Mouse (Mus musculus): Measurements from ENCODE around the gene Olfr1357. TPM values are rescaled to one million over a fixed set of nuclear protein-coding genes. Genes with fewer than 3 reads are reported as not detected.
"Not testable (repeated sequence)": the region's sequence is repeated elsewhere in the genome, so short reads cannot be mapped to it uniquely, and the experiment has no call there.

The Olfr1357 gene
- polyA plus RNA-seq (2012; rRNA removed), result not detected in 2 replicates

- no peak for DNase-seq (ENCODE audit: low read depth)
- no peak for TF ChIP-seq CTCF (IDR thresholded peaks at IDR 0.05; ENCODE audit: borderline replicate concordance, extremely low read depth, insufficient read depth, insufficient read length)
- TF ChIP-seq POLR2A (IDR thresholded peaks at IDR 0.05; ENCODE audit: borderline replicate concordance, extremely low read depth, insufficient read depth, insufficient read length, poor library complexity, severe bottlenecking), result no peak
Measured at GRCm38 (mm10) chr10:78617974-78618373, at the start of gene Olfr1357. Gene Olfr1357 (minus strand): TSS chr10:78618074.

GRCm38 (mm10) chr10:78666696-78667095, 48.8 kb upstream of the Olfr1357 start:
- not testable (repeated sequence) for DNase-seq (ENCODE audit: low read depth)

- DNase-seq (ENCODE audit: low read depth), result no peak
- TF ChIP-seq CTCF (IDR thresholded peaks at IDR 0.05; ENCODE audit: borderline replicate concordance, extremely low read depth, insufficient read depth, insufficient read length) (no peak), POLR2A (IDR thresholded peaks at IDR 0.05; ENCODE audit: borderline replicate concordance, extremely low read depth, insufficient read depth, insufficient read length, poor library complexity, severe bottlenecking) (no peak)
Measured at GRCm38 (mm10) chr10:78664546-78664945, 46.7 kb upstream of the Olfr1357 start.

GRCm38 (mm10) chr10:78661198-78661597, 43.3 kb upstream of the Olfr1357 start:
- TF ChIP-seq CTCF (IDR thresholded peaks at IDR 0.05; ENCODE audit: borderline replicate concordance, extremely low read depth, insufficient read depth, insufficient read length) (no peak), POLR2A (IDR thresholded peaks at IDR 0.05; ENCODE audit: borderline replicate concordance, extremely low read depth, insufficient read depth, insufficient read length, poor library complexity, severe bottlenecking) (no peak)
- no peak for DNase-seq (ENCODE audit: low read depth)

DNA sequence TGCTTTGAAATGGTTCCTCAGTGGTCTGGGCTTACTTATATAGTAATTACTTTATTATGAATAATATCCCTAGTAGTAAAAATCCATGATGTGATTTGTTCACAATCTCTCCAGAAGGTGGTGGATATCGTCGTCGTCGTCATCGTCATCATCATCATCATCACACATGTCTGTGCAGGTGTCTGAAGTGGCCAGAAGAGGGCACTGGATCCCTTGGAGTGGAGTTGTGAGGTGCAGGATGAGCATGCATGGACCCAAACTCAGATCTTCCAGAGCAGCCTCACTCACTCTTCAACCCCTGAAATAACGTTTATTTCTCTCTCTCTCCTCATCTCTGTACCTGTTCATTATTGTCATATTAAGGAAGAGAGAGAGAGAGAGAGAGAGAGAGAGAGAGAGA, 14.4 kb upstream of the Olfr1357 start:
- peak; percentile 80 for DNase-seq (ENCODE audit: low read depth)
- peak; percentile 78 for TF ChIP-seq CTCF (IDR thresholded peaks at IDR 0.05; ENCODE audit: borderline replicate concordance, extremely low read depth, insufficient read depth, insufficient read length)
- no peak for TF ChIP-seq POLR2A (IDR thresholded peaks at IDR 0.05; ENCODE audit: borderline replicate concordance, extremely low read depth, insufficient read depth, insufficient read length, poor library complexity, severe bottlenecking)

DNA sequence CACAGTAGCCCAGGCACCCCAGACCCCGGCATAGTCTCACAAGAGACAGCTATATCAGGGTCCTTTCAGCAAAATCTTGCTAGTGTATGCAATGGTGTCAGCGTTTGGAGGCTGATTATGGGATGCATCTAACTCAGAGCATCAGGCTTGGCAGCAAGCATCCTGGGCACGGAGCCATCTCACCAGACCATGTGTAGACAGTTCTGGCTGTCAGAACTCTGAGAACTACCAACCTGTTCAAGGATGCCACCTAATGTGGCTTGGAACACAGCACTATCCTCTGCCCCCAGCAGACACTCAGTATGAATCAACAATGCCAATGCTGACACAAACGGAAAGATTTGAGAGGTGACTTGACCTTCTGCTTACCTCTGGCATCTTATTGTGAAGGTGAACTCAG, 12.3 kb upstream of the Olfr1357 start:
- peak; percentile 67 for DNase-seq (ENCODE audit: low read depth)
- TF ChIP-seq POLR2A (IDR thresholded peaks at IDR 0.05; ENCODE audit: borderline replicate concordance, extremely low read depth, insufficient read depth, insufficient read length, poor library complexity, severe bottlenecking) (no peak), CTCF (IDR thresholded peaks at IDR 0.05; ENCODE audit: borderline replicate concordance, extremely low read depth, insufficient read depth, insufficient read length) (no peak)

GRCm38 (mm10) chr10:78623143-78623542, 5.3 kb upstream of the Olfr1357 start:
- not testable (repeated sequence) for DNase-seq (ENCODE audit: low read depth)

DNA sequence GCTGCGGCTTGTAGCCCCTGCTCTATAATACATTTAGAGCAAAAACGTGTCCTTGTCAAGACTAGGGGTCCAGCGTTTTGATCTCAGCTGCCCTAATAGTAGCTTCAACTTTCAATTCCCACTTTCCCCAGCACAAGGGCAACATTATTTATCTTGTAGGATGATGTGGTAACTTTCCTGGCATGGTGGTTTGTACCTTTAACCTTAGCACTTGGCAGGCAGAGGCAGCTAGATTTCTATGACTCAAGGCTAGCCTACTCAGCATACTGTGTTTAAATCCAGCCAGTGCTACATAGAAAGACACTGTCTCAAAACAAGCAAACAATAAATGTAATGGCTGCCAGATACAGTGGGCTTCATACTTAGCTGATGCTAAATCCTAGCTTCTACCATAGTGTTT, 10.3 kb downstream of the Olfr1357 start:
- TF ChIP-seq CTCF (IDR thresholded peaks at IDR 0.05; ENCODE audit: borderline replicate concordance, extremely low read depth, insufficient read depth, insufficient read length) (no peak), POLR2A (IDR thresholded peaks at IDR 0.05; ENCODE audit: borderline replicate concordance, extremely low read depth, insufficient read depth, insufficient read length, poor library complexity, severe bottlenecking) (no peak)
- DNase-seq (ENCODE audit: low read depth), result no peak

DNA sequence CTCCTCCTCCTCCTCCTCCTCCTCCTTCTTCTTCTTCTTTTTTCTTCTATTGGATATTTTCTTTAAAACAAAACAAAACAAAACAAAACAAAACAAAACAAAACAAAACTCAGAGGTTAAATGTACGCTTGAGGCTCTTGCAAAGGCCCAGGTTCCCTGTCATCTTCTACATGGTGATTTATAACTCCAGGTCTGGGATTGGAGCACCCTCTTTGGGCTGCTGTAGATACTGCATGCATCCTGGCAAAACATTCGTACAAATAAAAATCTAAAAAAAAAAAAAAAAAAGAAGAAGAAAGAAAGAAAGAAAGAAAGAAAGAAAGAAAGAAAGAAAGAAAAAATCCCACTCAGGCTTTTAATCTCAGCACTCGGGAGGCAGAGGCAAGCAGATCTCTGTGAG, 12.8 kb downstream of the Olfr1357 start:
- peak; percentile 63 for DNase-seq (ENCODE audit: low read depth)
- TF ChIP-seq CTCF (IDR thresholded peaks at IDR 0.05; ENCODE audit: borderline replicate concordance, extremely low read depth, insufficient read depth, insufficient read length) (peak; percentile 47; the same call in 1 of the 2 replicates), POLR2A (IDR thresholded peaks at IDR 0.05; ENCODE audit: borderline replicate concordance, extremely low read depth, insufficient read depth, insufficient read length, poor library complexity, severe bottlenecking) (no peak)

GRCm38 (mm10) chr10:78599865-78600264, 18.0 kb downstream of the Olfr1357 start:
- no peak for TF ChIP-seq CTCF (IDR thresholded peaks at IDR 0.05; ENCODE audit: borderline replicate concordance, extremely low read depth, insufficient read depth, insufficient read length)
- no peak for TF ChIP-seq POLR2A (IDR thresholded peaks at IDR 0.05; ENCODE audit: borderline replicate concordance, extremely low read depth, insufficient read depth, insufficient read length, poor library complexity, severe bottlenecking)
- DNase-seq (ENCODE audit: low read depth), result no peak

- no peak for DNase-seq (ENCODE audit: low read depth)
- TF ChIP-seq POLR2A (IDR thresholded peaks at IDR 0.05; ENCODE audit: borderline replicate concordance, extremely low read depth, insufficient read depth, insufficient read length, poor library complexity, severe bottlenecking) (no peak), CTCF (IDR thresholded peaks at IDR 0.05; ENCODE audit: borderline replicate concordance, extremely low read depth, insufficient read depth, insufficient read length) (no peak)
Measured at GRCm38 (mm10) chr10:78594566-78594965, 23.3 kb downstream of the Olfr1357 start.

DNA sequence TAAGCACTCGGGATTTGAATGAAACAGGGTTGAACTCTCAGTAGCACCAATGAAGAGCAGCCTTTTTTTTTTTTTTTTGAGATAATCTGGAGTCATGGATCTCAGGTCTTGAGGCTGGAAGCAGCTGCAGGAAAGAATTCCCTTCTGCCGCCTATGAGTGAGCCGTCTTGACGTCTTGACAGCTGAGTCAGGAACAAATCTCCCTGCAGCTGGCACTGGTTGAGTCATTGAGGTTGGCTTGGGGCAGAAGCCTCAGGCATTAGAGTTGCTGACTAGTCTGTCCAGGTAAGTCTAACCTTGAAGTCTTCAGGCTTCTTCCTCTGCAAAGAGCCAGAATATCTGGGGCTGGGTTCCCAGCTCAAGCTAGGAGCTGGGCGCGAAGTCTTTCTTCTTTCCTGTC, 23.7 kb downstream of the Olfr1357 start:
- DNase-seq (ENCODE audit: low read depth), result no peak
- TF ChIP-seq POLR2A (IDR thresholded peaks at IDR 0.05; ENCODE audit: borderline replicate concordance, extremely low read depth, insufficient read depth, insufficient read length, poor library complexity, severe bottlenecking) (no peak), CTCF (IDR thresholded peaks at IDR 0.05; ENCODE audit: borderline replicate concordance, extremely low read depth, insufficient read depth, insufficient read length) (no peak)

DNA sequence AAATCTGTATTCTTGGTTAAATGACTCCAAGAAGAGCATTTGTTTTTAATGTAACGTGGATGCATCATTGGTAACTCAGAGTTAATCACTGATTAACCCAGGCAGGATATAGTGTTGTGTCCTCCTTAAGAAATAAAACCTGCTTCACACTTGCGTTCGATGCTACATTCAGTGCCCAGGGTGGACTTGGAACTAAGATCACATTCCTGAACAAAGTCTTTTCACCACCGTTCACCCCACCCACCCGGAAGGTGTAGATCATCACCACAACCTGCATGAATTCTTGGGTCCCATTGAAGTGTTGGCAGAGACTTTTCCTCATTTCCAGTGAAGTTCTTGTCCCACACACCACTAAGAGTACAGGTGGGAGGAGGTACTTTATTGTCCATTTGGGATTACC, 24.1 kb downstream of the Olfr1357 start:
- no peak for DNase-seq (ENCODE audit: low read depth)
- TF ChIP-seq POLR2A (IDR thresholded peaks at IDR 0.05; ENCODE audit: borderline replicate concordance, extremely low read depth, insufficient read depth, insufficient read length, poor library complexity, severe bottlenecking) (no peak), CTCF (IDR thresholded peaks at IDR 0.05; ENCODE audit: borderline replicate concordance, extremely low read depth, insufficient read depth, insufficient read length) (no peak)
